Mouse (Mus musculus) adrenal gland (tissue): ENCODE data around the gene Efcab7.

Experiments
- intact Hi-C: fragments of 180-260 bp; cut with DNase I; formaldehyde crosslinking; loops from one replicate; pipeline ENCODE4 v1.15.1; 2025

The Efcab7 gene

GRCm38 (mm10) chr4:99941655-99942414, 112.8 kb downstream of the Efcab7 start:
- intact Hi-C loops: loop anchor here (10.0 kb wide), 1 partner anchor 473 kb away; no protein-coding TSS in a partner anchor

- intact Hi-C loops: loop anchor here (5.0 to 10.0 kb wide), 2 partner anchors 470 to 593 kb away; no protein-coding TSS in a partner anchor
These were observed 115.6 kb downstream of the Efcab7 start for GRCm38 (mm10) chr4:99944606-99945005.

- intact Hi-C loops: loop anchor here (5.0 to 10.0 kb wide), 2 partner anchors 470 to 592 kb away; no protein-coding TSS in a partner anchor
These were observed 116.0 kb downstream of the Efcab7 start for GRCm38 (mm10) chr4:99945011-99945410.

- intact Hi-C loops: loop anchor here (5.0 to 10.0 kb wide), 2 partner anchors 468 to 591 kb away; no protein-coding TSS in a partner anchor
These were observed 117.5 kb downstream of the Efcab7 start for GRCm38 (mm10) chr4:99946516-99946915.

GRCm38 (mm10) chr4:99947192-99947591, 118.2 kb downstream of the Efcab7 start:
- intact Hi-C loops: loop anchor here (5.0 to 10.0 kb wide), 2 partner anchors 468 to 590 kb away; no protein-coding TSS in a partner anchor

GRCm38 (mm10) chr4:99947896-99948295, 118.9 kb downstream of the Efcab7 start:
- intact Hi-C loops: loop anchor here (5.0 to 10.0 kb wide), 2 partner anchors 467 to 589 kb away; no protein-coding TSS in a partner anchor

GRCm38 (mm10) chr4:99953904-99954303, 124.9 kb downstream of the Efcab7 start:
- intact Hi-C loops: no loop called here

GRCm38 (mm10) chr4:99955396-99955795, 126.4 kb downstream of the Efcab7 start:
- intact Hi-C loops: no loop called here

- intact Hi-C loops: no loop called here
These were observed 128.2 kb downstream of the Efcab7 start for GRCm38 (mm10) chr4:99957186-99957585.

GRCm38 (mm10) chr4:99958084-99958815, 129.3 kb downstream of the Efcab7 start:
- intact Hi-C loops: no loop called here

GRCm38 (mm10) chr4:99959308-99959707, 130.3 kb downstream of the Efcab7 start:
- intact Hi-C loops: no loop called here
